Mouse (Mus musculus) 416B (cell line): Measurements from ENCODE around the gene Fzr1.

ENCODE experiments used
- DNase-seq: peaks from one replicate; pipeline ENCODE4 v3.0.0; 2011; ENCODE audit warnings: low read depth

The Fzr1 gene

DNA sequence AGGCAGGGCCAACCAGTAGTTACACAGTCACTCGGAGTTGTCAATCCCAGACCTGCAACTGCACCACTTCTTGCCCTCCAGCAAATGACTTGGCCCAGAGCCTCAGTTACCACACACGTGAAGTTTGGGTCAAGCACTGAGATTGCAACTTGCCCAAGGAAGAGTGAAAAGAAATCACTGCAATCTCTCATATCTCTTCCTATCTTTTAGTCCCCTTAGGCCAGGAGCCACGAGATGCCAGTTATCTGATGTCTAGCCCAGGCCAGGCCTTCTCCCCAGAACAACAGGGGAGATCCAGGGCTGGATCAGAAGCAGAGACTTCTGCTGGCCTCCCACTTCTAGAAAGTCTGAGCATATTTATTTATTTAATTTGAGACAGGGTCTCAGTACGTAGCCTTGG lies 22.8 kb downstream of the Fzr1 start:
- no peak for DNase-seq

DNA sequence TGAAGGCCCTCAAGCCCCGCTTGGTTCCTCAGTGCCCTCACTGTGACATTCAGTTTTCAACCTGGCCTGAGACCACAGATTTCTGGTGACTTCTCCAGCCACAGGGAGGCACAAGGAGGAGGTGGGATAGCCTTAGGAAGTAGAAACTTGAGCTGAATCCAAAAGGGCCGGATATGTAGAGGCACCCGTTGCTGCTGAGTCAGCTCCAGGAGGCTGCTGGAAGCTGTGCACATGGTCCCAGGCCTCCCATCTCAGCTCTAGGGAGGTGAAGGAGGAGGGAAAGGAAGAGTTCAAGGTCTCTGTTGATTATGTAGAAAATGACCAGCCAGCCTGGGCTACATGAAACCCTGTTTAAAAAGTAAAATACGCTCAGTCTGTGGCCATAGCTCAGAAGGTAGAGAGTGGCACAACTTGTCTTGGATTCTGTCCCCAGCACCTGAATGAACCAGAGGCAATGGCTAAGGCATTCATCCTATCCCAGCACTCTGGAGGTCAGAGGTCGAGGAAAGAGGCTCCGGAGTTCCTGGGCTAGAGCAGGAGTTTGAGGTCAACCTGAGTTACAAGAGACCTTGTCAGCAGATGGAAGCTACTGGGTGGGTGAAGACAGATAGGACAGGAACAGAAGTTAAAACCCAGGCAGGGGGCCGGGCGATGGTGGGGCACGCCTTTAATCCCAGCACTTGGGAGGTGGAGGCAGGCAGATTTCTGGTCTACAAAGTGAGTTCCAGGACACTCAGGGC lies 23.4 kb downstream of the Fzr1 start:
- DNase-seq: peak; percentile 67

DNA sequence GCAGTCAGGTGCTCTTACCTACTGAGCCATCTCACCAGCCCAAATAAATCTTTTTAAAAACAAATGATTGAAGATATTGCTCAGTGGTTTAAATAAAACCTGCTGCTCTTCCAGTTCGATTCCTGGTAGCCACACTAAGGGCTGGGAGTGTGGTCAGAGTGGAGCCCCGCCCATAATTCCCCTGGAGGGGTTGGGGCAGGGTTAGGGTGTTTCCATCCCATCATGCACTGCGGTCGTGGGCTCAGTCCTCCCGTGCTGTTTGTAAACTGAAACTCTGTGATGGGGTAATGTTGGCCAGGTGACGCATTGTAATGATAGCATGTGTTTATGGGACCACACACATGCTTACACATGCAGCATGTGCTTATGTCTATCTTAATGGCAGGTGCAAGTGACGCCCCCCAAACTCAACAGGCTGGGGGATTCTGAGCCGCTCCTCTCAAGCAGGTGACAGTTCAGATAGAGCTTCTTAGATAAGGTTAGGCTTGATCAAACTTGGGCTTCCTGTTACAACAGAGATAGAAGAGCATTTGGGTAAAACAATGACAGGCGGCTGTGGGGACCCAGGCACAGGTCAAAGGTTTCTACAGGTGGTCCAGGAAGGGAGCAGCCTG lies 26.5 kb downstream of the Fzr1 start:
- DNase-seq: peak; percentile 85

DNA sequence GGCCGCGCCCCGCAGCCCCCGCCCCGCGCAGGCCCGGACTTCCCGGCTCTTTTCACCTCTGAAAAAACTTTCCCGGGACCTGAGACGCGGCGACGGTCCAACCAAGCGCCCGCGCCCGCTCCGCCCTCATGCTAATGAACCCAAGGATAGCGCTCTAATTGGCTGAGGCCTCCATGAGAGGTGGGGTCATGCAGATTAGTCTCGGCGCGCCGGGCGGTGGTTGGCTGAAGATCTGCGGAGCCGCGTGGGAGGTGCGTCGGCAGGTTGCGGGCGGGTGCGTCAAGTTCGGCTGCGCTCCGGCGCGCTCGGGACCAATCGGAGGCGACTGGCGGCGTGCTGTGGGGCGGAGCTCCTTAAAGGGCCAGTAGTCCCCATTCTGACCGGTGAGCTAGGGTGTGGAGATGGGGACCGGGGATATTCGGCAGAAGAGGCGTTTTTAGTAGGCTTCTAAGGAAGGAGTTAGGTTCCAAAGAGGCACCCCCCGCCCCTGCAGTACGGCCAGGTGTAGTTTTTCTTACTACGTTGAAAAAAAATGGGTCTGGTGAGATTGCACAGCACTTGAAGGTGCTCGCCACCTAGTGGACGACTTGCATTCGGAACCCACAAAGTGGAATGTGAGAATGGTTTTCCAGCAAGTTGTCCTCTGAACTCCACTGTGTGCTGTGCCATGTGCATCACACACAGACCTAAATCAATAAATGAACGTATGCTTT lies 27.8 kb downstream of the Fzr1 start, which contains the start of gene Hmg20b:
Gene Hmg20b (minus strand): TSS at position 130 of the 713 bp plus-strand sequence.
- DNase-seq: peak; percentile 99

DNA sequence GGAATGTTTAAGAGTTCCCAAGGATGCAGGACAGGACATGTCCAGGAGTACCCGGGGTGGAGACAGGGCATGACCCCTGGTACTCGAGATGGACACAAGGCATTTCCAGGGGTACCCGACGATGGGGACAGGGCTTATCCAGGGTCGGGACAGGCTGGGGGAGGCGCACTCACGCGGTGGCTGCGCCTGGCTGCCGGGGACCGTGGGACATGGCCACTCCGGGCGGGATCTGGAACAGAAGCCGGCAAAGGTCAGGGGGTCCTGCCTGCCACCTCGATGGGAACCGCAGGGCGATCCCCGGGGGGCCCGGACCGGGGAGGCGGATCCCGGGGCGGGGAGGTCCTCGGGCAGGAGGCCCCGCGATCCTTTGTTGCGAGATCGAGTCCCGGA lies 28.4 kb downstream of the Fzr1 start:
- DNase-seq: no peak

DNA sequence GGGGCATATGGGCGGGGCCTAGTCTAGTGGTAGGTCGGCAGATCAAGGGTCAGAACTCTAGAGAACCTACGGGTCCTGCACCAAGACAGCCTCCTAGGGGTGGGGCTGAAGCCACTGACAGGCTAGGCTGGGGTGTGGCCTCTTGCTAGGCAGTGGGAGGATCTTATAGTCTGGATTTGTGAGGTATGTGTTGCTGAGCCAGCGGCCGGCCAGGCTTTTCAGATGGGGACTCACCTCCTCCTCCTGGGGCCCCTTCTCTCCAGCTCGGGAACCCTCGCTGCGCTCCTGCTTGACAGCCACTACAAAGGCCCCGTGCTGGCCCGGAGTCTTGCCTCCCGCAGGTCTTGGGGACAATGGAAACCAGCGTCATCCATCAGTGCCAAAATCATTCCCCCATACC lies 29.2 kb downstream of the Fzr1 start:
- peak; percentile 82 for DNase-seq

DNA sequence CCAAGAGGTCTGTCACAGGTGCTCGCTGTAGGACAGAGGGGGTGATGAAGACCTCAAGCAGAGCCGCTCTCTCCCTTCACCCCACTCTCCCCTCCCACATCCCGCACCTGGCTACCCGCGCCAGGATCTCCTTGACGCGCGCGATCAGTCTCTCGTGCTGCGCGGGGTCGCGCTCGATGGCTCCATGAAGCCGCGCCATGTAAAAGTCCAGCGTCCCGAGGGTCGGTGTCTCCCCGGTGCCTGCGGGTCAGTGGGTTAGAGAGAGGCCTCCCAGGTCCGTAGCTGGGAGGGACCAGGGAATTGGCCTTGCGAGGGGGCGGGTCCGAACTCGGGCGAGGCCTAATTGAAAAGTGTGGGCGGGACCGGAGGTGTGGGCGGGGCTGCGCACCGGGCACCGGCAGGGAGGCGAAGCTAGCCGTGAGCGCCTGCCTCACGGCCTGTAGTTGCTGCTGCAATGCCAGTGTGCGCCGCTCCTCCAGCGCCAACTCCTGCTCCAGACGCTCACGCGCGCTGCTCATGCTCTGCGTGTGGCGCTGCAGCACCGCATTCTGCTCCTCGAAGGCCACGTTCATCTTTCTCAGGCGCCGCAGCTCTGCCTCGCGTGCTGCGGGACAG lies 31.8 kb downstream of the Fzr1 start:
- DNase-seq: no peak

DNA sequence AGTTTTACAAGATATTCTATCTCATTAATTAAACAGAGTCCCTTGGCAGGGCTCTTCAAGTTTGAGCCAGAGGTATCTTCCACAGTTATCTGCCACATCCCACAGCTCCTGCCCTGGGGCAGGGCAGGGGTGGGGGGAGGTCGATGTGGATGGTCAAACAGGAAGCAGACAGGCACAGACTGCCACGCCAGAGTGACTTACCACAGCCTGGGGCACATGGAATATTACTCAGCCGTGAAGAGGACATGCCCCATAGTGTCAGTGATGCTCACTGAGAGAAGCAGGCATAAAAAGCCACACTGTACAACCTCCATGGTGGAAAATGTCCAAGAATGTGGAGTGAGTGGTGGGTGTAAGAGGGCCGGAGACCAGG lies 33.2 kb downstream of the Fzr1 start:
- no peak for DNase-seq

DNA sequence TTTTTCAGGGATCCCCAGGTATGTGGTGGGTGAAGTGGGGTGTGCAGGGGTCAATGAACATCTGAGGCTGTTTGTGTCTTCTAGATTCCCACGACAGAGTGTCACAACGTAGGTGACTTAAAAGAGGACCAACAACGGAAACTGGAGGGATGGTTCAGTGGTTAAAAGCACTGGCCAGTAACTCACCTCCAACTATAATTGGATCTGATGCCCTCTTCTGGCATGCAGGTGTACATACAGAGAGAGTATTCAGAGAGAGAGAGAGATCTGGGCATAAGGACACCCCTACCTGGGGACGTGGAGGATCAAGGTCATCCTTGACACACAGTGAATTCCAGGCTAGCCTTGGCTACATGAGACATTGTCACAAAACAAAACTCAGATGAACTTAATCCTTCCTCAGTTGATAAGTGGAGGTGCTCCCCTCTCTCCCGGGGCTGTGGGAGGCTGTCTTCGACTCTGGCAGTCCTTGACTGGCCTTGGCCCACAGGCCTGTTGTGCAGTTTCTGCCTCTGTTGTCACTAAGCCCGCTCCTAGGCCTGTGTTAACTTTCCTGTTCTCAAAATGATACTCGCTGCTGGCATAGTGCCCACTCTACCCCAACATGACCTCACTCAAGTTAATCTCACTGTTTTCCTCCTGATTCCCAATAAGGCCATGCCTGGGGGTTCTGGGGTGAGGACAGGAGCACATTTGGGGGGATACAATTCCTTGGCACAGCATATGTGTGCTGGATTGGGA lies 33.7 kb downstream of the Fzr1 start:
- DNase-seq: peak; percentile 78

DNA sequence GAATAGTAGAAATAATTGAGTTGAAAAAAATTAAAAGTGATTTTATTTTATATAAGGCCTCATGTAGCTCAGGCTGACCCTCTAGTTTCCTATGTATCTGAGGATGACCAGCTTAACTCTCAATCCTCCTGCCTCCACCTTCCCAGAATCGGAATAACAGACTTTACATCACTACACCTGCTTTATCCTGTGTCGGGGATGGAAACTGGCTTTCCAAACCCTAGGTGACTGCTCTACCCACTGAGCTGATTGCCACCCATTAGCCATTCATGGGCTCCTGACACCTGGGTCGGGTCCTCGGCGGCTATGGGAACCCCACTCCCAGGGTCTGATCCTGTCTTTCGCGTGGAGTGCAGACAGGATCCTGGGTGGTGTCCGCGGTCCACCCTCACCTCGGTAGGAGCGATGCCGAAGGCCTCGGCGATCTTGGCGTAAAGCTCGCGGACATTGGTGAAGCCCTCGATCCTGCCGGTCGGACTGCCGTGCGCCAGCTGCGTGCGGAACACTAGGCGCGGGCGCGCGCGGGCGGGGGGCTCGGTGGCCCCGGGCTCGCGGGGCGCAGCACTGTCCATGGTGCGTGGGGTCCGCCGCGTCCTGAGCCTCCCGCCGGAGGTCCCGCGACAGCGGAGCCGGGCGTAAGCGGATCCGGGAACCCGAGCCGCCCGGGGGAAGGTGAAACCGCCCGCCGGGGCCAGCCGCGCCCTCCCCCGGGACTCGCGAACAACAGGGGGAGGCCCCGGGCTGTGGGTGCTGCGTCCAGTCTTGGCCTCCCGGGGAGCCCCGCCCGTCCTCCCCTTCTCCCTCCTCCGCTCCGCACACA lies 35.4 kb downstream of the Fzr1 start, which contains the start of gene Gipc3:
Gene Gipc3 (minus strand): TSS at position 581 of the 820 bp plus-strand sequence.
- no peak for DNase-seq

DNA sequence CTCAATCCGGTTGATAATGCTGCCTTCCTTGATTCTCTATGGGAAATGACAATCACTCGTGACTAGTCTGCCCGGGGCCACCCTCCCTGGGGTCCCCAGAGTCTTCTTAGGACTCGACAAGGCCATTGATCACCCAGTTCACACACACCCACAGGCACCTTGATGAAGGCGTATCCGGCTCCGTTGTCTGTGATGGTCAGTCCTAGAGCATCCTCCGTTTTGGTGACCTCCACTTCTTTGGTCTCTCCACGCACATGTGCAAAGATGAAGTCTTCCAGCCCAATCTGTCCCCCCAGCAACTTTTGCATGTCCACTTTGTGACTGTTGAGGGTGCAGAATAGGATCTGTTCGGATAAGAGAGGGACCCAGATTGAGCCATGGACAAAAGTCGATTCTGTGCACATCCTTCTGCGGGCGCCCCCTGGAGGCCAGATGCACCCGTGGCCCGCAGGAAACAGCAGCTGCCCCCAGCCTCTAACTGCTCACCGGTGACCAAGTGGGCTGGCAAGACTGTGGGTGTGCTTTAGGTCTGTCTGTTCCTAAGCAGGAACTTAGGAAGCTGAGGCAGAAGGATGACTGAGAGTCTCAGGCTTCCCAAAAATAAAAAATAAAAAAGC lies 36.9 kb downstream of the Fzr1 start:
- DNase-seq: peak; percentile 74

DNA sequence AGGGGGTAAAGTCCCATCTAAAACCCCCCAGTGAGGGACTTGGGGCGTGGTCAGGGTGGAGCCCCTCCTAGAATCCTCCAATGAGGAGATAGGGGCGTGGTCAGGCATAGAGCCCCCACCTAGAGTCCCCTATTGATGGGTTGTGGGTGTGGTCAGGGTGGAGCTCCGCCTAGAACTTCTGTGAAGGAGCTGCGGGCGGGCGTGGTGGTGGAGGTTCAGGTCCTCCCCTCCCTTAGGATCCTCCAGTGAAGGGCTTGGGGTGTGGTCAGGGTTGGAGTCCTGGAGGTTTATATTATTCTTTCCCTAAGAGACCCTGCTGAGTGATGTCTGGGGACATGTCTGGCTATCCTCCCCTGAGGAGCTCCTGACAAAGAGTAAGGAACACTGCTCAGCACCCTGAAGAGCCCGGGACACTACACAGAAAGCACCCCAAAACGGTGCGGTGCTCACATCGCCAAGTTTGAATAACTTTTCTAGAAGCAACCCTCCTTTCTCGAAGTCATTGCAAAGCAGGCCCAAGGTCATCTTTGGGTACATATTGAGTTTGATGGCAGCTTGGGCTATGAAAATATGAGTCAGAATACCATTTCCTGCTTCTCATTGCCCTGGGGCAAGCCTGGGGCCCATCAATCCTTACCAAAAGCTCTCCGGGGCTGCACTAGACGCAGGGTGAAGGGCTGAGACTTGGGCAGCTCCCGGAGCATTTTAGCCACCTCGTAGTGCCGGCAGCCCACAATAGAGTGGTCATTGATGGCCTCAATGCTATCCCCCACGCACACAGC lies 37.6 kb downstream of the Fzr1 start:
- peak; percentile 72 for DNase-seq

DNA sequence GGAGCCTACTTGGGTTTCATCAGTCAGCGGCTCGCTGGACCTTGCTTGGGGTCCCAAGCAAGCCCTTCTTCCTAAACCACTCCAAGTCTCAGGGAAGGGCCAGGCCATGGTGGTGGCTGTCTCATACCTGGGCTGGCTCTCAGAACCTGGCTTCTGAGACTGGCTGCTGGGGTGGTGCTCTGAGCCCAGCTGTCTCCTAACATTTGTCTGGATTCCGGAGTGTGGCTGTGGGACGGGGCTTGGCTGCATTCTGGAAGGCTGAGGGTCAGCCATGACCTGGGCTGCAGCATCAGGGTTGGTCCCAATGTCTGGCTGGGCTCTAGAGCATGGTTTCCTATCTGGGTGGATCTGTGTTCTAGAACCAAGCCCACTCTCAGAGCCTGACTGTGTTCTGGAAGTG lies 41.8 kb downstream of the Fzr1 start:
- DNase-seq: no peak

DNA sequence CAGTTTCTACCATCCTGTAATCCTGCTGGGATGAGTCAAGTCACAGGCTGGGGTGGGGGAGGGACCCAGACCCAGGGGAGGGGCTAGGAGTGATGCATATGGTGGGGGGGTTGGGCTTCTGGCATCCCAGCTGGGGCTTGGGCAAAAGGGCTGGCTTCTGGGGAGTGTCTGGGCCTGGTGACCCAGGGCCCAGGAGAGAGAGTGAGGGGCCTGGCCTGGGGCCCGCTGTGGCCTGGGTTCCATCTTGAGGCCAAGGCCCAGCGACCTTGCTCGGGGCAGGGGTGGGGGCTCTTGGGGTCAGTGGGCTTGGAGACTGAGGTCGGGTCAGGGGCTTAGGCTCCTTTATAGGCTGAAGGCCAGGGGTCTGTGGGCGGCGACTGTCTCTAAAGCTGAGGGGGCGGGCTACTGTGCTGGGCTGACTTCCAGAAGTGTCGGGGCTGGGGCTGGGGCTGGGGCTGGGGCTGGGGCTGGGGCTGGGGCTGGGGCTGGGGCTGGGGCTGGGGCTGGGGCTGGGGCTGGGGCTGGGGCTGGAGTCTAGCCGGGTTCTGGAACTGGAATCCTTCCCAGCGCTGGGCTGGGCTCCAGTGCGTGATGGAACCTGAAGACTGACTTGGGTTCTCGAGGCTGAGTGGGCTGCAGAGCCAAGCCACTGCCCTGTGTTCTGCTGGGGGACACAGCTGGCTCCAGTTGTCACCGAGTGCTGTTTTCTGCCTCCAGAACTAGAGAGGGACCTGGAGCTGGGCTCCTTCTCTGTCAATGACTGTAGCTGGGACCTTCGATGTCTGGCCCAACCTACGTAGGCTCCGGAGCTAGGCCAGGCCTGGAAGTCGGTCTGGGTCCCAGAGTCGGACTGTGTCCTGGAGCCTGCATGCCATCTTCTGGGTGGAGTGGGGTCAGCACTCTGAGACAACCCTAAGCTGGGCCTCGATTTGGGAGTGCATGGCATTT lies 42.6 kb downstream of the Fzr1 start:
- DNase-seq: no peak

DNA sequence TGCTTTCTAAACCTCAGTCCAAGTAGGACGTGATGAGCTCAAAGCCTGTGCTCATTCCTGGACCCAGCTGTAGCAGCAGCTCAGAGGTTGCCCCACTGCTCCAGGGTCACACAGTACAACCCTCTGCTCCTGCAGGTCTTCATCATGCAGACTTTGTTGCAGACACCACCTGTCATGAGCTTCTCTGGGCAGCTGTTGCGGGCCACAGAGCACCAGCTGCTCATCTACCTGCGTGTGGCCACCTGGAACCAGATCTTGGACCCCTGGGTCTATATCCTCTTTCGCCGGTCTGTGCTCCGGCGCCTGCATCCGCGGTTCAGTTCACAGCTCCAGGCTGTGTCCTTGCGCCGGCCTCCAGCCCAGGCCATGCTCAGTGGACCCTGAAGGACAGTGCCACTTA lies 44.0 kb downstream of the Fzr1 start:
- DNase-seq: no peak

DNA sequence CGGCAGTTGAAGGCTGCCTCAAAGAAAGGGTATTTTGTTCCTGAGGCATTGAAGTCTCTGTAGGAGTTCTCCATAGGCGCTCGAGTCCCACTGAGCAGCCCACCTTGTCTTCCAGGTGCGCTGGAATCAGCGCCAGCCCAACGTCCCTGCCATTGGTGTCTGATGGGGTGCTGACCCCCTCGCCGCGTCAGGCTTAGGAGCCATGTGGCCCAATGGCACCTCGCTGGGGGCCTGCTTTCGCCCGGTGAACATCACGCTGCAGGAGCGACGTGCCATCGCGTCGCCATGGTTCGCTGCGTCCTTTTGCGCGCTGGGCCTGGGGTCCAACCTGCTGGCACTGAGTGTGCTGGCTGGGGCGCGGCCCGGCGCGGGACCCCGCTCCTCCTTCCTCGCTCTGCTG lies 46.0 kb downstream of the Fzr1 start:
- no peak for DNase-seq

DNA sequence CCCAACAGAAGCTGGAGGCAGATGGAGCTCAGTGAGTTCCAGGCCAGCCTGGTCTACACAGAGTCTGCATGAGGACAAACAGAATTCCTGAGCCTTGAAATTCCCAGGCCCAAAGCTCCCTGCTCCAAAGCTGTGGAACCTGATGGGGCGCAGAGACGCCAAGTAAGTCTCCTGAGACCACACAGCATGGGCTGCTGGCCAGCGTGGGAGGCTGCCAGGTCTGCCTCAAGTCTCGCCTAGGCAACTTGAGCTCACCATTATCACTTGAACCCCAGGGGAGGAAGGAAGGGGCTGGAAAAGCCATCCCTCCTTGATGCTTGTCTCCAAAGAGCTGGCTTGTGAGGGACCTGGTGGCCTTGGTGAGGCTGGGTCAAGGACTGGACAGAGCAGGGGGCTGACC lies 48.3 kb downstream of the Fzr1 start:
- DNase-seq: no peak

DNA sequence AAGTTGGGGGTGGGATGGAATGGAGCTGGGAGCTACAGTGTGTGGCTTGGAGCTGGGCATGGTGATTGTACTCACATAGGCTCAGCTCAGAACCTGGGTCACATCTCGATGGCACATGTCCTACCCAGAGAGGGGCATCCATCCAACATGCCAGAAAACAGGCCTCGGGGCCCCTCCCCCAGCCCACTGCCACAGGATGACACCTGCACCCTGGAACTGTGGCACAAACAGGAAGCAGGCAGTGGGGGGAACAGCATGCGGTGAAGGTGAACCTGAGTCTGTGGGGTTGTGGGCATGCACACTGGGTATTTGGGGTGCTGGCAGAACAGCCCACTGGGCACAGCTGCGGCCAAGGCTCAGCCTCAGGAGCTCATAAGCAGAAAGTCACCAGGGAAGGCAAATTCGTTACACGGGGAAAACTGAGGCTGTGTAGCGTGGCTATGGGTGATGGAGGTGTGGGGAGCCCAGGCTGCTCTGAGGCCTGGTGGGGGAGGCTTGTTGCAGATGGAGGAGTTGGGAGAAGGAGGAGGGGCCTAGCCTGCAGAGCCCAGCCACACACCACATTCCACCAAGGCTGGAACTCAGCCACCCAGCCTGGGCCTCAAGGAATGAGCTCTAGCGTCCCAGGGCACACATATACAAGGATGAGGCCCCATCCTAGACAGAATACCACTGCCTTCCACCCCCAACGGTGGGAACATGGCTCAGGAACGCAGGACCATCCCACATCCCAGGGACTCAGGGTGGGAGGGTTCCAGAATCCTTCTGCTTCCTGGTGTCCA lies 48.9 kb downstream of the Fzr1 start:
- no peak for DNase-seq
